Mouse (Mus musculus): ENCODE measurements at regions not wholly inside any gene's neighbourhood (a gene's known extent, or its start where the extent isn't known, plus 50 kb on each side); places are given as distances from the start of the nearest gene placed in this dataset.
"Not testable (repeated sequence)": the region's sequence is repeated elsewhere in the genome, so short reads cannot be mapped to it uniquely, and the experiment has no call there.

GRCm38 (mm10) chr3:38268226-38268625 is 216.4 kb downstream of the Ankrd50 start:
- WGBS: 95% methylated on average over 7 of the region's 7 CpGs
- Histone ChIP-seq H3K27me3 (ENCODE audit: poor library complexity, severe bottlenecking) (no peaks in the 10 kb centered on the region), H3K27ac (no peak overlapping the region), H3K4me3 (no peak overlapping the region), H3K9me3 (no peaks in the 10 kb centered on the region), H3K36me3 (replicated peaks) (no peaks in the 10 kb centered on the region), H3K4me1 (peaks cover 11% of the 10 kb centered on the region)
- no peak for DNase-seq (ENCODE audit: extremely low spot score, low spot score)

- 0 out of 2 replicates have a peak overlapping the region, but pooled peaks have one; percentile 15 for H3K27ac ChIP-seq
- DNase-seq (ENCODE audit: extremely low spot score, low spot score): no peak
- WGBS: 71% methylated on average over 16 of the region's 16 CpGs
Observed at GRCm38 (mm10) chr3:38263261-38264141, 221.1 kb downstream of the Ankrd50 start.

GRCm38 (mm10) chr3:38261326-38262075 is 223.1 kb downstream of the Ankrd50 start:
- Histone ChIP-seq H3K9me3 (no peaks in the 10 kb centered on the region), H3K27me3 (ENCODE audit: poor library complexity, severe bottlenecking) (no peaks in the 10 kb centered on the region), H3K4me3 (no peak overlapping the region), H3K4me1 (peaks cover 49% of the 10 kb centered on the region), H3K27ac (no peak overlapping the region), H3K36me3 (replicated peaks) (no peaks in the 10 kb centered on the region)
- DNase-seq (ENCODE audit: extremely low spot score, low spot score): no peak
- WGBS: 75% methylated on average over 11 of the region's 11 CpGs

More at GRCm38 (mm10) chr3:38263261-38264141, 221.1 kb downstream of the Ankrd50 start:
- no peaks in the 10 kb centered on the region for H3K9me3 ChIP-seq
- H3K4me1 ChIP-seq: peaks cover 34% of the 10 kb centered on the region
- H3K36me3 ChIP-seq (replicated peaks): no peaks in the 10 kb centered on the region
- H3K27me3 ChIP-seq (ENCODE audit: poor library complexity, severe bottlenecking): no peaks in the 10 kb centered on the region
- H3K4me3 ChIP-seq: no peak overlapping the region

GRCm38 (mm10) chr3:38259223-38259622 is 225.4 kb downstream of the Ankrd50 start:
- not testable (repeated sequence) for H3K9me3 ChIP-seq; H3K4me3 ChIP-seq; DNase-seq (ENCODE audit: extremely low spot score, low spot score); H3K27me3 ChIP-seq (ENCODE audit: poor library complexity, severe bottlenecking); H3K36me3 ChIP-seq (replicated peaks); H3K27ac ChIP-seq
- H3K4me1 ChIP-seq: peaks cover 47% of the 10 kb centered on the region
- 94% methylated on average over 8 of the region's 8 CpGs for WGBS

- Histone ChIP-seq H3K4me3 (no peak overlapping the region), H3K9me3 (no peaks in the 10 kb centered on the region), H3K27me3 (ENCODE audit: poor library complexity, severe bottlenecking) (no peaks in the 10 kb centered on the region), H3K4me1 (peaks cover 34% of the 10 kb centered on the region), H3K36me3 (replicated peaks) (no peaks in the 10 kb centered on the region), H3K27ac (0 out of 2 replicates have a peak overlapping the region, but pooled peaks have one; percentile 35)
- no peak for DNase-seq (ENCODE audit: extremely low spot score, low spot score)
- WGBS: 70% methylated on average over 14 of the region's 14 CpGs
Observed at GRCm38 (mm10) chr3:38257843-38258290, 226.8 kb downstream of the Ankrd50 start.

- Histone ChIP-seq H3K4me1 (peaks cover 29% of the 10 kb centered on the region), H3K4me3 (no peak overlapping the region), H3K27ac (no peak overlapping the region), H3K27me3 (ENCODE audit: poor library complexity, severe bottlenecking) (no peaks in the 10 kb centered on the region), H3K36me3 (replicated peaks) (no peaks in the 10 kb centered on the region), H3K9me3 (no peaks in the 10 kb centered on the region)
- no peak for DNase-seq (ENCODE audit: extremely low spot score, low spot score)
- 67% methylated on average over 14 of the region's 14 CpGs for WGBS
Observed at GRCm38 (mm10) chr3:38257076-38257842, 227.4 kb downstream of the Ankrd50 start.

- Histone ChIP-seq H3K27ac (no peak overlapping the region), H3K4me3 (no peak overlapping the region), H3K4me1 (peaks cover 19% of the 10 kb centered on the region), H3K9me3 (no peaks in the 10 kb centered on the region), H3K27me3 (ENCODE audit: poor library complexity, severe bottlenecking) (no peaks in the 10 kb centered on the region), H3K36me3 (replicated peaks) (no peaks in the 10 kb centered on the region)
- no peak for DNase-seq (ENCODE audit: extremely low spot score, low spot score)
- WGBS: 12% methylated on average over 2 of the region's 2 CpGs
Observed at GRCm38 (mm10) chr3:38255674-38256073, 229.0 kb downstream of the Ankrd50 start.

- Histone ChIP-seq H3K36me3 (replicated peaks) (no peaks in the 10 kb centered on the region), H3K4me1 (peaks cover 15% of the 10 kb centered on the region), H3K4me3 (no peak overlapping the region), H3K9me3 (no peaks in the 10 kb centered on the region), H3K27ac (no peak overlapping the region), H3K27me3 (ENCODE audit: poor library complexity, severe bottlenecking) (no peaks in the 10 kb centered on the region)
- 90% methylated on average over 2 of the region's 2 CpGs for WGBS
- DNase-seq (ENCODE audit: extremely low spot score, low spot score): no peak
Observed at GRCm38 (mm10) chr3:38254896-38255295, 229.7 kb downstream of the Ankrd50 start.

GRCm38 (mm10) chr3:38251592-38251991 is 233.1 kb downstream of the Ankrd50 start:
- H3K27me3 ChIP-seq (ENCODE audit: poor library complexity, severe bottlenecking): no peaks in the 10 kb centered on the region
- H3K36me3 ChIP-seq (replicated peaks): no peaks in the 10 kb centered on the region
- H3K9me3 ChIP-seq: no peaks in the 10 kb centered on the region
- H3K27ac ChIP-seq: no peak overlapping the region
- H3K4me3 ChIP-seq: no peak overlapping the region
- H3K4me1 ChIP-seq: 0 out of 2 replicates have a peak, but pooled peaks cover under 1% of the 10 kb centered on the region
- DNase-seq (ENCODE audit: extremely low spot score, low spot score): no peak
- 77% methylated on average over 2 of the region's 2 CpGs for WGBS

- Histone ChIP-seq H3K4me1 (no peaks in the 10 kb centered on the region), H3K36me3 (replicated peaks) (no peaks in the 10 kb centered on the region), H3K4me3 (no peak overlapping the region), H3K9me3 (no peaks in the 10 kb centered on the region), H3K27me3 (ENCODE audit: poor library complexity, severe bottlenecking) (no peaks in the 10 kb centered on the region), H3K27ac (no peak overlapping the region)
- DNase-seq (ENCODE audit: extremely low spot score, low spot score): no peak
- 80% methylated on average over 5 of the region's 5 CpGs for WGBS
Observed at GRCm38 (mm10) chr3:38250552-38250951, 234.1 kb downstream of the Ankrd50 start.

- H3K27me3 ChIP-seq (ENCODE audit: poor library complexity, severe bottlenecking): no peaks in the 10 kb centered on the region
- no peak for DNase-seq (ENCODE audit: extremely low spot score, low spot score)
- WGBS: 87% methylated on average over 1 of the region's 1 CpGs
- H3K27ac ChIP-seq: no peak overlapping the region
- no peaks in the 10 kb centered on the region for H3K9me3 ChIP-seq
- no peaks in the 10 kb centered on the region for H3K4me1 ChIP-seq
- no peaks in the 10 kb centered on the region for H3K36me3 ChIP-seq (replicated peaks)
- no peak overlapping the region for H3K4me3 ChIP-seq
Observed at GRCm38 (mm10) chr3:38248941-38249340, 235.7 kb downstream of the Ankrd50 start.

GRCm38 (mm10) chr3:38246439-38246838 is 238.2 kb downstream of the Ankrd50 start:
- no peaks in the 10 kb centered on the region for H3K27me3 ChIP-seq (ENCODE audit: poor library complexity, severe bottlenecking)
- H3K27ac ChIP-seq: no peak overlapping the region
- H3K36me3 ChIP-seq (replicated peaks): no peaks in the 10 kb centered on the region
- no peak overlapping the region for H3K4me3 ChIP-seq
- H3K4me1 ChIP-seq: no peaks in the 10 kb centered on the region
- peaks cover 4% of the 10 kb centered on the region; the same call in 1 of the 2 replicates for H3K9me3 ChIP-seq
- DNase-seq (ENCODE audit: extremely low spot score, low spot score): no peak
- WGBS: 95% methylated on average over 2 of the region's 2 CpGs
